Mouse (Mus musculus): ENCODE data around the gene Plcd1. TPM values are rescaled to one million over a fixed set of nuclear protein-coding genes. Genes with fewer than 3 reads are reported as not detected.

Gene Plcd1
- polyA plus RNA-seq, 1 experiment from 2014 or later, result 30.5 TPM

DNA sequence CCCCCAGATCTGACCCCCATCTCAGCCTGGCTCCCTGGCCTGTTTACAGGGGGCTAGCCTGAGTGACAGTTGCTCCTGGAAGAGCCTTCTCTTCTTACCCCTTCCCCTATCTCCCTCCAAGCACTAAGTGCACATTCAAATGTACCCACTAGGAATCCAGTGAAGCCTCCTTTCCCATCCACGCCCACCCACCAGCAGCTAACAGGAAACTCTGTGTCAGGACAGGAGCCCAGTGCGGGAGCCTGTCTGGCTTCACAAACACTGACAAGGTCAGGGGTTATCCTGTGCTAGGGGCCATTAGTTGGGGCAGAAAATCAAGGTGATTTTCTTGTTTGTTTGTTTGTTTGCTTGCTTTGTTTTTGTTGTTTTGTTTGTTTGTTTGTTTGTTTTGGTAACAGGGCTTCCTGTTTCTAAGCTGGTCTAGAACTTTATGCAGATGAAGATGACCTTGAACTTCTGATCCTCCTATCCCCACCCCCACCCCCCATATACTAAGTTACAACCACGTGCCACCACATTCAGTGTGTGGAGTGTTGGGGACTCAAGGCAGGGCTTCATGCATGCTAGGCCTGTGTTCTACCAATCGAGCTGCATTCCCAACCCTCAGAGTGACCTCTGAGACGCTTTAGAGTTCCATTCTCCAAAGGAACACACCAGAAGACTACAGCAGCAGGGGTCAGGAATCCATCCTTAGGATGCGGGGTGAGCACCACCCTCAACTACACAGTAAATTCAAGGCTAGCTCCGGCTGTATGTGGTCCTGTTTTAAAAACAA lies 10.5 kb downstream of the Plcd1 start:
- peaks cover 21% of the 10 kb centered on the region for H3K4me1 ChIP-seq (ENCODE audit: control insufficient read depth, insufficient read depth, low read length)
- DNase-seq (ENCODE audit: low spot score) (no peak), ATAC-seq (ENCODE audit: insufficient read depth, low FRiP score, low TSS enrichment) (no peak)
- no peaks in the 10 kb centered on the region for H3K9me3 ChIP-seq (ENCODE audit: control insufficient read depth, low read length)
- peak overlapping the region; percentile 73 for H3K27ac ChIP-seq (ENCODE audit: low read depth, low read length)
- no peak overlapping the region for H3K9ac ChIP-seq (ENCODE audit: low read length)
- H3K36me3 ChIP-seq (ENCODE audit: control insufficient read depth, insufficient read depth, low read length), result no peaks in the 10 kb centered on the region
- 72% methylated on average over 7 of the region's 7 CpGs for WGBS
- no peak overlapping the region for H3K4me3 ChIP-seq (ENCODE audit: low read depth, low read length)
- no peak overlapping the region for H3K4me2 ChIP-seq (ENCODE audit: low read depth)
- H3K27me3 ChIP-seq (ENCODE audit: control insufficient read depth, insufficient read depth, low read length), result no peaks in the 10 kb centered on the region

GRCm38 (mm10) chr9:119082039-119082438 lies 11.3 kb downstream of the Plcd1 start:
- Histone ChIP-seq H3K27ac (ENCODE audit: low read depth, low read length) (peak overlapping the region; percentile 73), H3K9me3 (ENCODE audit: control insufficient read depth, low read length) (no peaks in the 10 kb centered on the region), H3K4me1 (ENCODE audit: control insufficient read depth, insufficient read depth, low read length) (peaks cover 18% of the 10 kb centered on the region), H3K9ac (ENCODE audit: low read length) (peak overlapping the region; percentile 3; the same call in 1 of the 2 replicates), H3K27me3 (ENCODE audit: control insufficient read depth, insufficient read depth, low read length) (no peaks in the 10 kb centered on the region), H3K4me2 (ENCODE audit: low read depth) (no peak overlapping the region), H3K4me3 (ENCODE audit: low read depth, low read length) (no peak overlapping the region), H3K36me3 (ENCODE audit: control insufficient read depth, insufficient read depth, low read length) (no peaks in the 10 kb centered on the region)
- ATAC-seq (ENCODE audit: insufficient read depth, low FRiP score, low TSS enrichment), result peak; percentile 64
- 6% methylated on average over 8 of the region's 8 CpGs for WGBS
- peak; percentile 73 for DNase-seq (ENCODE audit: low spot score)

DNA sequence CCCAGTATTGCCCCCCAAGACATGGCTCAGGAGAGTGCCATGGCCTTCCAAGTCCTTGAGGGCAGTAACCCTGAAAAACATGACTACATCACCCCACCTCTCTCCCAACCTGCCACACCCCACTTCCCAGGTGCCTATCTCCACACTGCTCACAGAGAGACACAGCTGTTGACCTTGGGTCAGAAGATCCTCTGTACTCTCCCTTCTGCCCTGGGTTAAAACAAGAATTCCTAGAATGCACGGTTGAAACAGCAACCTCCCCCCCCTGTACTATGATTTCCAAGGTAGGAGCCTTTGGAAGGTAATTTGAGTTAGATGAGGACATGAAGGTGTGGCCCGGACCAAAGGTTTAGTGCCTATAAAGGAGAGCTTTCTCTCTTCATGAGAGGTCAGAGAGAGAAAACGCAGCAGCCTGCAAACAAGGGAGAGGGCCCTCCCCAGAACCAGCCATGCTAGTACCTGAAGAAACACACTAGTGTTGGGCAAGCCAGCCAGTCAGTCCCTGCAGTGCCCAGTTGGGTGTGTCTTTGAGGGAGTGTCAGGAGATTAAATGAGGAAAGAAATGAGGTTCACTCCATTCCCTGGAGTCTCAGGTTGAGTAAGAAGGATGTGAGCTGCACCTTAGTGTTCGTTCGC lies 13.1 kb downstream of the Plcd1 start:
- Histone ChIP-seq H3K4me1 (ENCODE audit: control insufficient read depth, insufficient read depth, low read length) (peaks cover 13% of the 10 kb centered on the region), H3K4me2 (ENCODE audit: low read depth) (no peak overlapping the region), H3K27ac (ENCODE audit: low read depth, low read length) (no peak overlapping the region), H3K36me3 (ENCODE audit: control insufficient read depth, insufficient read depth, low read length) (no peaks in the 10 kb centered on the region), H3K9me3 (ENCODE audit: control insufficient read depth, low read length) (no peaks in the 10 kb centered on the region), H3K9ac (ENCODE audit: low read length) (no peak overlapping the region), H3K27me3 (ENCODE audit: control insufficient read depth, insufficient read depth, low read length) (no peaks in the 10 kb centered on the region), H3K4me3 (ENCODE audit: low read depth, low read length) (no peak overlapping the region)
- no peak for ATAC-seq (ENCODE audit: insufficient read depth, low FRiP score, low TSS enrichment)
- DNase-seq (ENCODE audit: low spot score), result no peak
- 76% methylated on average over 5 of the region's 5 CpGs for WGBS

DNA sequence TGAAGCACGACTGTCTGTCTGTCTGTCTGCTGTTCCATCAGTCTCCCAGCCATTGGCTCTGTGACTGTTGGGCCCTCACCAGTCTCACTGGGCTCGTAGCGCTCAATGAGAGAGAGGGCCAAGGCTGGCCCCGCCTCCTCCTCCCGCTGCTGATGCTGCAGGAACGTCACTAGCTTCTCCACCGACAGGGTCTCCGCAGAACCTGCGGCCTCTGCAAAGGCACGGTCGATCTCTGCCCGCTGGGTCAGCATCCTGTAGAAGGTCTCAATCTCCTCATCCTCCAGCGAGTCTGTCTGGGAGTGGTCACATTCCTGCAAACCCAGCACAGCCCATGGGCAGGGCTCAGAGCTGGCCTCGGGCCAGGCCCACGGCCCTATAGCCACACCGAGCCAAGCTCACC lies 17.6 kb downstream of the Plcd1 start:
- ATAC-seq (ENCODE audit: insufficient read depth, low FRiP score, low TSS enrichment) (no peak), DNase-seq (ENCODE audit: low spot score) (no peak)
- Histone ChIP-seq H3K9ac (ENCODE audit: low read length) (no peak overlapping the region), H3K4me3 (ENCODE audit: low read depth, low read length) (no peak overlapping the region), H3K27ac (ENCODE audit: low read depth, low read length) (no peak overlapping the region), H3K9me3 (ENCODE audit: control insufficient read depth, low read length) (no peaks in the 10 kb centered on the region), H3K4me2 (ENCODE audit: low read depth) (no peak overlapping the region), H3K4me1 (ENCODE audit: control insufficient read depth, insufficient read depth, low read length) (no peaks in the 10 kb centered on the region), H3K27me3 (ENCODE audit: control insufficient read depth, insufficient read depth, low read length) (no peaks in the 10 kb centered on the region), H3K36me3 (ENCODE audit: control insufficient read depth, insufficient read depth, low read length) (no peaks in the 10 kb centered on the region; the same call in none of the 2 replicates)
- WGBS, result 76% methylated on average over 16 of the region's 16 CpGs

- Histone ChIP-seq H3K27ac (ENCODE audit: low read depth, low read length) (no peak overlapping the region), H3K9ac (ENCODE audit: low read length) (no peak overlapping the region), H3K36me3 (ENCODE audit: control insufficient read depth, insufficient read depth, low read length) (no peaks in the 10 kb centered on the region; the same call in none of the 2 replicates), H3K4me1 (ENCODE audit: control insufficient read depth, insufficient read depth, low read length) (no peaks in the 10 kb centered on the region), H3K9me3 (ENCODE audit: control insufficient read depth, low read length) (no peaks in the 10 kb centered on the region), H3K27me3 (ENCODE audit: control insufficient read depth, insufficient read depth, low read length) (no peaks in the 10 kb centered on the region), H3K4me3 (ENCODE audit: low read depth, low read length) (no peak overlapping the region), H3K4me2 (ENCODE audit: low read depth) (no peak overlapping the region)
- 87% methylated on average over 15 of the region's 15 CpGs for WGBS
- ATAC-seq (ENCODE audit: insufficient read depth, low FRiP score, low TSS enrichment) (no peak), DNase-seq (ENCODE audit: low spot score) (no peak)
Measured at GRCm38 (mm10) chr9:119073184-119073895, 20.0 kb downstream of the Plcd1 start.

DNA sequence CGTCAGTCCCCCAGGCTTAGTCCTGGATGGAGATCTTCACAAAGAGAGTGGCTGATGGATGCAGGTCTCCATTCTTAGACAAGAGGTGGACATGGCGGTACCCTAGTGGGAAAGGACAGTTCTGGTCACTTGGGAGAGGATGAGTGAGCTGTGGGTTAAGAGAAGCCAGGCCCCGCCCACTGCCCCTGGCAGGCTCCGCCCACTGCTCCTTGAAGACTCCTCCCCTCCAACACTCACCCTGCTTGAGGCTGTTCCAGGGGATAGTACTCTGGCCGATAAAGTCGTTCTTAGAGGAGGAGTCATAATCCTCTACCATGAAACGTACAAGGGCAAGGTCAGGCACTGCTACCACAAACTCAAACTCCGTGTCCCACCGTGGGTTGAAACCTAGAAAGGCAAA lies 21.5 kb downstream of the Plcd1 start:
- Histone ChIP-seq H3K36me3 (ENCODE audit: control insufficient read depth, insufficient read depth, low read length) (no peaks in the 10 kb centered on the region; the same call in none of the 2 replicates), H3K9me3 (ENCODE audit: control insufficient read depth, low read length) (no peaks in the 10 kb centered on the region), H3K27ac (ENCODE audit: low read depth, low read length) (no peak overlapping the region), H3K4me2 (ENCODE audit: low read depth) (no peak overlapping the region), H3K9ac (ENCODE audit: low read length) (no peak overlapping the region), H3K27me3 (ENCODE audit: control insufficient read depth, insufficient read depth, low read length) (no peaks in the 10 kb centered on the region), H3K4me3 (ENCODE audit: low read depth, low read length) (no peak overlapping the region), H3K4me1 (ENCODE audit: control insufficient read depth, insufficient read depth, low read length) (no peaks in the 10 kb centered on the region)
- 83% methylated on average over 9 of the region's 9 CpGs for WGBS
- no peak for ATAC-seq (ENCODE audit: insufficient read depth, low FRiP score, low TSS enrichment)
- DNase-seq (ENCODE audit: low spot score), result no peak

GRCm38 (mm10) chr9:119070173-119070825 lies 23.0 kb downstream of the Plcd1 start:
- no peak overlapping the region for H3K9ac ChIP-seq (ENCODE audit: low read length)
- WGBS, result 85% methylated on average over 13 of the region's 13 CpGs
- no peak overlapping the region for H3K4me3 ChIP-seq (ENCODE audit: low read depth, low read length)
- no peaks in the 10 kb centered on the region for H3K4me1 ChIP-seq (ENCODE audit: control insufficient read depth, insufficient read depth, low read length)
- no peak for DNase-seq (ENCODE audit: low spot score)
- no peaks in the 10 kb centered on the region for H3K27me3 ChIP-seq (ENCODE audit: control insufficient read depth, insufficient read depth, low read length)
- no peak overlapping the region for H3K4me2 ChIP-seq (ENCODE audit: low read depth)
- H3K9me3 ChIP-seq (ENCODE audit: control insufficient read depth, low read length), result no peaks in the 10 kb centered on the region
- H3K27ac ChIP-seq (ENCODE audit: low read depth, low read length), result no peak overlapping the region
- ATAC-seq (ENCODE audit: insufficient read depth, low FRiP score, low TSS enrichment), result no peak
- no peaks in the 10 kb centered on the region; the same call in none of the 2 replicates for H3K36me3 ChIP-seq (ENCODE audit: control insufficient read depth, insufficient read depth, low read length)

- no peak overlapping the region for H3K9ac ChIP-seq (ENCODE audit: low read length)
- 89% methylated on average over 11 of the region's 11 CpGs for WGBS
- no peaks in the 10 kb centered on the region for H3K9me3 ChIP-seq (ENCODE audit: control insufficient read depth, low read length)
- H3K4me1 ChIP-seq (ENCODE audit: control insufficient read depth, insufficient read depth, low read length), result no peaks in the 10 kb centered on the region
- H3K4me2 ChIP-seq (ENCODE audit: low read depth), result no peak overlapping the region
- ATAC-seq (ENCODE audit: insufficient read depth, low FRiP score, low TSS enrichment) (no peak), DNase-seq (ENCODE audit: low spot score) (no peak)
- H3K4me3 ChIP-seq (ENCODE audit: low read depth, low read length), result no peak overlapping the region
- H3K27ac ChIP-seq (ENCODE audit: low read depth, low read length), result no peak overlapping the region
- no peaks in the 10 kb centered on the region for H3K27me3 ChIP-seq (ENCODE audit: control insufficient read depth, insufficient read depth, low read length)
- H3K36me3 ChIP-seq (ENCODE audit: control insufficient read depth, insufficient read depth, low read length), result no peaks in the 10 kb centered on the region; the same call in 1 of the 2 replicates
Measured at GRCm38 (mm10) chr9:119068266-119068665, 25.0 kb downstream of the Plcd1 start.

Data from neural tube, embryonic 11.5 days (tissue).